Mouse (Mus musculus) NIH3T3 (cell line): Measurements from ENCODE around the gene Calm3.

Source experiments
- DNase-seq: peaks from one replicate; pipeline ENCODE4 v3.0.0-alpha.2; 2012; ENCODE audit warnings: low read depth

The Calm3 gene

DNA sequence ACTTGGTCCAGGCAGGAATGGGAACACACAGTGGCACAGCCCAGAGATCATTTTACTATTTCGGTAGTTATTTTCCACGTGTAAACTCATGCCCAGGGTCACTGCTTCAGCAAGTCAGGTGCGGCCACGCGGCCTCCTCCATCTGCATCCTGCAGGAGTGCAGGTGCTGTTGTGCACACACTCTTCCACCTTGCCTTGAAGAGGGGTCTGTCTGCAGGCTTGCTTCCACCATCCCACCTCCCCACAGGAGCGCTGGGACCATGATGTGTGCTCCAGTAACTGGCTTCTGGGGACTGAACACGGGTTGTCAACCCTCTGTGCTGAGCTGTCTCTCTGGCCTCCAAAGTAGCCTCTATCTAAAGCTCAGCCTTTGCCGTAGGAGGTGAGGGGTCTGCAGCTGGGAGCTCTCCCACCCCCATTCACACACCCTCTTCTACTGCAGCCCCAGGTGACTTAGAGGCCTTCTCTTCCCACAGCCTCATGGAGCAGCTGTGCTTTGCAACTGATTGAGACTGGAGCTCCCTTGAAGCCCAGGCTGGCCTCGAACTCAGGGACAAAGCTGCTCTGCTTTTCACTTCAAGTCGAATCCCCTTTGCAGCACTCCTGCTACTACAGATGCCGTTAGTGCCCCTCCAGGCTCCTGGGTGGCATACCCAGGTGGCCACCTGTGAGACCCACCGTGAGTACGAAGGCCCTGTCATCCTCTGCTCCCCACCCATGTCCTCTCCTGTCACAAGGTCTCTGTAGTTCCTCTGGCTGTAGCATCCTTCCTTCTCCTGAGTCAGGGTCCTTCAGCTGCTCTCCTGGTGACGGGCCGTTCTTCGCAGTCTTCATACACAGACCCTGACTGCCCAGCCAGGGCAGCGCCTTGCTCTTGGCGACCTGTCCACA, 9.2 kb downstream of the Calm3 start:
- no peak for DNase-seq

GRCm38 (mm10) chr7:16913806-16914452, 10.0 kb downstream of the Calm3 start:
- DNase-seq: peak; percentile 90

GRCm38 (mm10) chr7:16912360-16912759, 11.6 kb downstream of the Calm3 start:
- DNase-seq: peak; percentile 91

GRCm38 (mm10) chr7:16911904-16912303, 12.0 kb downstream of the Calm3 start:
- peak; percentile 56 for DNase-seq

GRCm38 (mm10) chr7:16909909-16910308, 14.0 kb downstream of the Calm3 start:
- DNase-seq: peak; percentile 68

DNA sequence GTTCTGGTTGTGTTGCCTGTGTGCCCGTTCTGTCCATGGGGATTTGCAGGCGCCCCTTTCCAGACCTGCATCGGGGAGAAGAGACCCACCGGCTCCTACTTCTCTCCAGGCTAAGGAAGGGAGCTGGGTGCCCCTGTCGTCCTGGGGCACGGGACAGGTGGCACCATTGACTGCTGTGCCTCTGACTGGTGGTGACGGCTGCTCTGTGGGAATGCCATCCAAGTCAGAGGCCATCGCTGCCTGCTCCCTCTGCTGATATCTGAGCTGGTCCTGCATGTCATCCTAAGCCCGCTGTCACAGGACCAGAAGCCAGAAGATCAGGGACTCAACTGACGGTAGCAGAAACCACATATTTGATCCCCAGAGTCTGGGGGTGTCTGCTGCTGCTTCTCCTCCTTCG, 15.1 kb downstream of the Calm3 start:
- no peak for DNase-seq

- no peak for DNase-seq
Observed at GRCm38 (mm10) chr7:16908367-16908766, 15.5 kb downstream of the Calm3 start.

- no peak for DNase-seq
Observed at GRCm38 (mm10) chr7:16907842-16908241, 16.1 kb downstream of the Calm3 start.

- DNase-seq: no peak
Observed at GRCm38 (mm10) chr7:16906889-16907559, 16.9 kb downstream of the Calm3 start.

DNA sequence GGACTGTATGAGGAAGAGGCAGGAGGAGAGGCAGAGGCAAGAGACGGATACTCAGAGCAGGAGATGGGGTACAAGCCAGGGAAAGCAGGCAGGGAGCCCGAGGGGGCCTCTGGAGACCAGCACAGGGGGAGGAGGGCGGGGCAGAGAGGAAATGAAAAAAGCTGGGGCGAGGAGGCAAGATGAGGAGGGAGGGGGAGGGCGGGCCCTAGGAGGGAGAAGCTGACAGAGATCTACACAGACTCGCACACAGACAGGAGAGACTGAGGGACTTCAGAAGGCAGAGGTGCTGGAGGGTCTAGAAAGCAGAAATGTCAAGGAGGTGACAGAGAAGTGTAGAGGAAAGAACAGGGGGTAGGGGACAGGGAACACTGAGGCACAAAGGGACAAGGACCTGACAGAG, 17.6 kb downstream of the Calm3 start, which contains the start of gene Ptgir:
TSS of gene Ptgir (plus strand) at position 210 of the 400 bp plus-strand sequence.
- DNase-seq: peak; percentile 88

DNA sequence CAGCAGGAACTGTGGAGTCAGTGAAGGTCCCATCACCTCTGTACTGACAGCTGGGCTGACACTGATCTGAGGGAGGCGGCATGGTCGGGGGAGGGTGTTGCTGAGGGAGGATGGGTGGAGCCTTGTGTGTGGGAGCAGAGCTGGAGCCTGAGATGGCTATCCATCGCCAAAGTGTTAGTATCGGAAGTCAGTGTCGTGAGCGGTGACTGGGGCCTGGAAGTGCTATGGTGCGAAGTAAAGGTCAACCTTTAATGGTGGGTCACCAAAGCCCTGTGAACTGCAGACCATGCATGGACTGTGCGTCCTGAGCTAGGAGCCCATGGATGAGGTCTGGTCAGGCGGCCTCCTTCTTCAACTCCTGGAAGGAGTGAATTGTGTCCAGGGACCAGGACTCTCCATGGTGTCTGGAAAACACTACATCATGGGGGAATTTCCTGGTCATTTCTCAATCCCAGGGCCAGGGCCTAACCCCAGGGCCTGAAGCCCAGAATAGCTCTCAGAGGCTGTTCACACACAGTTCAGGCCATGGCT, 18.4 kb downstream of the Calm3 start:
- DNase-seq: peak; percentile 71

DNA sequence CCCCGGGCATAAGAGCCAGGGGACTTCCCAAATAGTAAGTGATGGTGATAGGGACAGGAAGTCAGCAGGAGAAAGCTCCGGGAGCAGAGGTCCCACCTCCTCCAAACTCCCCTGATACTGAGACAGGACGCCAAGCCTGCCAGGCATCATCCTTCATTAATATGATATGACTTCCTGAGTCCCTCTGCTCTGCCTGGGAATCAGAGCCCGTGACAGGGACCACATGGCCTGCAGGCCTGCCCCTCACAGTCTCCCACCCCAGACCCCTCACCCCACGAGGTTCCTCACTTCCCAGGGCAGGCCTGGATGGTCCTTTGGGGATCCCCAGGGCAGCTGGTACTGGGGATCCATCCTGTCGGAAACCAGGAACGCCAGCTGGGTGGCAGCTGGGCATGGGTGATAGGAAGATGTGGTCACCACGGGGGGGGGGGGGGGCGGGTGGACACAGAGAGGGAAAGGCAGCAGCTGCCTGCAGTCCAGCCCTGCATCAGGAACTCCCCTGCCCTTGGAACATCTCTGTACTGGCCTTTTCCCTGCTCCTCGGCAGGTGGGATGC, 19.7 kb downstream of the Calm3 start:
- no peak for DNase-seq

DNA sequence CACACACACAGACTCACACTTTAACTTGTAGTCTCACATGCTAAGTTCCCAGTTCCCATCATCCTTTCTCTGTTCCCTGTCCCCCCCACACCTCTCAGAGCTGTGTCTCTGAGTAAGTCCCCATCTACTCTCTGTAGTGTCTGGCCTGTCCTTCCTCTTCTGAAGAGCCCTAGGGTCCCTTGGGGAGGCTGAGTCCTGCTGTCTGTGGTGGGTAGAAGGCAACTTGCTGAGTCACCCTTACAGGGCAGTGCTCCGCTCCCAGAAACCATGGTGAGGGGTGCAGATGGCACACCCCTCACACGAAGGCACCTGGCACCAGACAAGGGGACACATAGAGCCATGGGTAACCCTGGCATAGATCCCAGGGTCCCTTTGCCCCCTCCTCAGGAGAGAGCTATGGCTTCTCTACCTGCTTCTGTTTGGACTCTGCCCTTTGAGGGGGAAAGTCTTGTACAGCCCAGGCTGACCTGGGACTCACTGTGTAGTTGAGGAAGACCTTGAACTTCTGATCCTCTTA, 20.4 kb downstream of the Calm3 start:
- DNase-seq: no peak

DNA sequence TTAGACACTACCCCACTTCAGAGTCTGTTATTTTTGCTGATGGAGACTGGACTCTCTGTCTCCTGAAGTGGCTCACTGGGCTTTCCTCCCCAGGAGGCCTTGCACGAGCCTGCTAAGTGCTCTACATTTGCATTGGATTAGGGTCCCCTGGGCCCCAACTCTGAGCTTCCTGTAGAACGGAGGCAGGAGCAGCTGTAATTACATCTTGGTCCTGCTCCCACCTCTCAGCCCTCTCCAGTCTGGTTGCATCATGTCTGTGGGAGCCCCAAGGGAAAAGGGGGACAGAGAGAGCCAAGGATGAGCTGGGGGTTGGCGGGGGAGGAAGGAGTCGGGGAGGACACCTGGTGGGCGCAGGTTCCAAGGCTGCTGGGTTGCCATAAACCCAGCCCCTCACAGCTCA, 23.4 kb downstream of the Calm3 start:
- no peak for DNase-seq

DNA sequence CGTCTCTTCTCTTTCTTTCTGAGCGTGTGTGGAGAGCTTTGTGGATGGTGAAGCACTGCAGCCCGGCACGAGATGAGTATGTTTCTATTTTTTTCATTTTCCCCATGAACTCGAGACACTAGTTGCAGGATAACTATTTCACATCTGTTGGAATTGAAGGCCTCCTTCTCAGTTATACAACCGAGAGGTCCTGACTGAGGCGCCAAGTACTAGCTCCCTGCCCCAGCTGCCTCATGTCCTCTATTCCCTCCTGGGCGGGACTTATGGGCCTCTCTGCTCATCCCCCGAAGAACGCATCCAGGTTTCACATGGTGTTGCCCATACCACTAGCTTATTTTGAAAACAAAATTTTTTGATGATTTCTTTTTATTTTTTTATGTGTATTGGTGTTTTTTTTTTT, 28.4 kb downstream of the Calm3 start:
- DNase-seq: no peak

DNA sequence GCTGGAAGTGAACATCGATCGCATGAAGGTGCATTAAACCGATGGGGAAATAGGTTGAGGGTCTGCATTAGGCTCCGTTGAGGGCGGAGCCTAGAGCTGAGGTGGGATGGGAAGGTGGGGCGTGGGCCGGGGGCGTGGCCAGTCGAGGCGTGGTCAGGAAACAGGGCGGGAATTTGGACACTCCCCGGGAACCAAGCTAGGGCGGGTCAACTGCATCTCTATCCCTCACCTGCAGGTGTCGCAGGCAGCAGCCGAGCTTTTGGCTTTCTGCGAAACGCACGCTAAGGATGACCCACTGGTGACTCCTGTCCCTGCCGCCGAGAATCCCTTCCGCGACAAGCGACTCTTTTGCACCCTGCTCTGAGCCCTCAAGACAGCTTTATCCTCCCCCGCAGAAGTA, 28.9 kb downstream of the Calm3 start:
- DNase-seq: peak; percentile 71

GRCm38 (mm10) chr7:16894279-16894678, 29.6 kb downstream of the Calm3 start:
- DNase-seq: no peak

DNA sequence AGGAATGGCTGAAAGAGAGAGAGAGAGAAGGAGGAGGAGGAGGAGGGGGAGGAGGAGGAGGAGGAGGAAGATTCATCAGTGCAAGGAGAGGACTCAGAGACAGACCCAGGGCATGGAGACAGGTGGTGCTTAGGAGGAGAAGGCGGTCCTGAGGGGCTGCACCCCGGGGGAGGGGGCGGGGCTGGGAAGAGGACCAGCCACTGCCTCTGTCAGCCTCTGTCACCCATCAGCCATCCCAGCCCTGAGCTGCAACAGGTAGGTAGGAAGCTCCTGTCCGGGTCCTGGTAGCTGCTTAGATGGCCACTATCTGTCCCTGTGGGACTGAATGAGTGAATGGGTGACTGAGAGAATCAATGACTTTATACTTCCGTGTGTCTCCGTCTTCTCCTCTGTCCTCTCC, 30.3 kb downstream of the Calm3 start:
- no peak for DNase-seq

GRCm38 (mm10) chr7:16892352-16892730, 31.6 kb downstream of the Calm3 start:
- no peak for DNase-seq

- DNase-seq: peak; percentile 96
Observed at GRCm38 (mm10) chr7:16891641-16892351, 32.1 kb downstream of the Calm3 start, which contains the start of gene Gng8. TSS of gene Gng8 (plus strand) at chr7:16891786.

- DNase-seq: peak; percentile 99
Observed at GRCm38 (mm10) chr7:16890944-16891343, 33.0 kb downstream of the Calm3 start.
